Mouse (Mus musculus): ENCODE measurements at regions not wholly inside any gene's neighbourhood (a gene's known extent, or its start where the extent isn't known, plus 50 kb on each side); places are given as distances from the start of the nearest gene placed in this dataset.

GRCm38 (mm10) chr14:71118681-71119080, 519.0 kb upstream of the Fam160b2 start:
- 69% methylated on average over 7 of the region's 7 CpGs for WGBS (ENCODE audit: insufficient replicate concordance)

DNA sequence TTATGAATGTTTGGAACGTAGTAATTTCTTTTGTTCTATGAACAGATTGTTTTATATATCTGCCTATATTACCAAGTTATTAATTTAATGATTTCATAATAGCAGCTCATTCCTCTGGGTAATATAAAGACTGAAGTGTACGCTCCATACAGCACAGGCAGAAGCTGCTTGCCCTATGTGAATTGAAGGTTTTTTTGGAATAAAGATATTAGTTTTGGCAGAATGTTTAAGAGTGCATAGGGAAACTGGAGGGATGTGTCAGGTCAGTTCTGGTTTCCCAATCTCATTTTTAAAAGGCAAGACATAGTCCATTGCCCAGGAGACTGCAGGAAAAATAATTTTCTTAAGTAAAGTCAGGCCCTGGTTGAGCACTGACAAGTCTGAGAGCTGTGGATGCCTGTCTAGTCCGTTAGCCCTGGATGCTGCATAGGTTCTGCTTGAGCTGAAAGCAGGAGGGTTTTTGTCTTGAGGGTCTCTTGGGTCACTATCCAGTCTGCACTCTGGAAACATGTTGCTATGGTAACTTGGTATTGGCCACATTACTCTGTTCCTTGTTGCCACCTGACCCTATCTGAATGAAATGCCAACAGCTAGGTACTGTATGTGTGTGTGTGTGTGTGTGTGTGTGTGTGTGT, 516.3 kb upstream of the Fam160b2 start:
- Histone ChIP-seq H3K4me2 (ENCODE audit: low read depth) (no peak overlapping the region), H3K9ac (replicated peaks) (no peak overlapping the region), H3K9me3 (ENCODE audit: control insufficient read depth, low read length) (no peaks in the 10 kb centered on the region), H3K4me1 (replicated peaks; ENCODE audit: control insufficient read depth in 2 of 2, insufficient read depth in 2 of 2, low read length in 1 of 2) (no peaks in the 10 kb centered on the region), H3K36me3 (replicated peaks; ENCODE audit: control insufficient read depth, insufficient read depth, low read depth) (no peaks in the 10 kb centered on the region), H3K4me3 (ENCODE audit: insufficient read depth in 1 of 2, low read depth in 2 of 2, low read length in 2 of 2) (no peak overlapping the region), H3K27ac (no peak overlapping the region), H3K27me3 (ENCODE audit: control insufficient read depth, insufficient read depth, low read length) (no peaks in the 10 kb centered on the region)
- WGBS (ENCODE audit: insufficient replicate concordance), result 63% methylated on average over 3 of the region's 3 CpGs
- ATAC-seq (ENCODE audit: insufficient read depth) (no peak), DNase-seq (ENCODE audit: low read depth in 3 of 3, low spot score in 3 of 3) (no peak)
- TF ChIP-seq CTCF (IDR thresholded peaks at IDR 0.05; ENCODE audit: low read depth), result no peak
- no peak for TF ChIP-seq EP300 (IDR thresholded peaks at IDR 0.05; ENCODE audit: low read depth)

More at GRCm38 (mm10) chr14:71118681-71119080, 519.0 kb upstream of the Fam160b2 start:
- Histone ChIP-seq H3K27me3 (ENCODE audit: control insufficient read depth, insufficient read depth, low read length) (no peaks in the 10 kb centered on the region), H3K27ac (no peak overlapping the region), H3K4me3 (ENCODE audit: insufficient read depth in 1 of 2, low read depth in 2 of 2, low read length in 2 of 2) (no peak overlapping the region), H3K4me2 (ENCODE audit: low read depth) (no peak overlapping the region), H3K4me1 (replicated peaks; ENCODE audit: control insufficient read depth in 2 of 2, insufficient read depth in 2 of 2, low read length in 1 of 2) (no peaks in the 10 kb centered on the region), H3K9ac (replicated peaks) (no peak overlapping the region), H3K9me3 (ENCODE audit: control insufficient read depth, low read length) (no peaks in the 10 kb centered on the region), H3K36me3 (replicated peaks; ENCODE audit: control insufficient read depth, insufficient read depth, low read depth) (no peaks in the 10 kb centered on the region)
- ATAC-seq (ENCODE audit: insufficient read depth) (no peak), DNase-seq (ENCODE audit: low read depth in 3 of 3, low spot score in 3 of 3) (no peak)
- TF ChIP-seq CTCF (IDR thresholded peaks at IDR 0.05; ENCODE audit: low read depth) (no peak), EP300 (IDR thresholded peaks at IDR 0.05; ENCODE audit: low read depth) (no peak)

- no peaks in the 10 kb centered on the region for H3K27me3 ChIP-seq (ENCODE audit: control insufficient read depth, insufficient read depth, low read length)
- no peak overlapping the region for H3K4me3 ChIP-seq (ENCODE audit: insufficient read depth in 1 of 2, low read depth in 2 of 2, low read length in 2 of 2)
- no peaks in the 10 kb centered on the region for H3K9me3 ChIP-seq (ENCODE audit: control insufficient read depth, low read length)
- H3K27ac ChIP-seq, result no peak overlapping the region
- ATAC-seq (ENCODE audit: insufficient read depth) (no peak), DNase-seq (ENCODE audit: low read depth in 3 of 3, low spot score in 3 of 3) (no peak)
- no peak overlapping the region for H3K4me2 ChIP-seq (ENCODE audit: low read depth)
- H3K36me3 ChIP-seq (replicated peaks; ENCODE audit: control insufficient read depth, insufficient read depth, low read depth), result no peaks in the 10 kb centered on the region
- no peak overlapping the region for H3K9ac ChIP-seq (replicated peaks)
- WGBS (ENCODE audit: insufficient replicate concordance), result 47% methylated on average over 8 of the region's 8 CpGs
- TF ChIP-seq EP300 (IDR thresholded peaks at IDR 0.05; ENCODE audit: low read depth), result no peak
- TF ChIP-seq CTCF (IDR thresholded peaks at IDR 0.05; ENCODE audit: low read depth), result no peak
- no peaks in the 10 kb centered on the region for H3K4me1 ChIP-seq (replicated peaks; ENCODE audit: control insufficient read depth in 2 of 2, insufficient read depth in 2 of 2, low read length in 1 of 2)
Measured at GRCm38 (mm10) chr14:71115095-71115797, 515.6 kb upstream of the Fam160b2 start.

DNA sequence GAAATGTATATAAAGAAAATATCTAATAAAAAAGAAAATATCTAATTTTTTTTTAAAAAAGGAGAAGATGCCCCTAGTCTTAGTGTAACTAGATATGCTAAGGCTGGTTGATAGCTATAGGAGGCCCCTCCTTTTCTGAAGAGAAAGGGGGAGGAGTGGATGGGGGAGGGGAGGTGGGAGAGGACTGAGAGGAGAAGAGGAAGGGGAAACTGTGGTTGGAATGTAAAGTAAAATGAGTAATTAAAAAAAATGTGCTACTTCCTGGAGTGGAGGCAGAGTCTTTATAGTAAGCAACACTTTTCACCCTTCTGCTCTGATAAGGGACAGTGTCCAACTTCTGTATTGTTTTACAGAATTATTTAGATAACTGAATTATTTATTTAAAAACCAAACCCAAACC, 513.6 kb upstream of the Fam160b2 start:
- Histone ChIP-seq H3K36me3 (replicated peaks; ENCODE audit: control insufficient read depth, insufficient read depth, low read depth) (no peaks in the 10 kb centered on the region), H3K4me1 (replicated peaks; ENCODE audit: control insufficient read depth in 2 of 2, insufficient read depth in 2 of 2, low read length in 1 of 2) (no peaks in the 10 kb centered on the region), H3K4me3 (ENCODE audit: insufficient read depth in 1 of 2, low read depth in 2 of 2, low read length in 2 of 2) (no peak overlapping the region), H3K9me3 (ENCODE audit: control insufficient read depth, low read length) (no peaks in the 10 kb centered on the region), H3K27me3 (ENCODE audit: control insufficient read depth, insufficient read depth, low read length) (no peaks in the 10 kb centered on the region), H3K4me2 (ENCODE audit: low read depth) (no peak overlapping the region), H3K9ac (replicated peaks) (no peak overlapping the region), H3K27ac (no peak overlapping the region)
- ATAC-seq (ENCODE audit: insufficient read depth) (no peak), DNase-seq (ENCODE audit: low read depth in 3 of 3, low spot score in 3 of 3) (peak in 2 of 3 experiments; percentile 0 to 2)
- TF ChIP-seq CTCF (IDR thresholded peaks at IDR 0.05; ENCODE audit: low read depth) (no peak), EP300 (IDR thresholded peaks at IDR 0.05; ENCODE audit: low read depth) (no peak)

DNA sequence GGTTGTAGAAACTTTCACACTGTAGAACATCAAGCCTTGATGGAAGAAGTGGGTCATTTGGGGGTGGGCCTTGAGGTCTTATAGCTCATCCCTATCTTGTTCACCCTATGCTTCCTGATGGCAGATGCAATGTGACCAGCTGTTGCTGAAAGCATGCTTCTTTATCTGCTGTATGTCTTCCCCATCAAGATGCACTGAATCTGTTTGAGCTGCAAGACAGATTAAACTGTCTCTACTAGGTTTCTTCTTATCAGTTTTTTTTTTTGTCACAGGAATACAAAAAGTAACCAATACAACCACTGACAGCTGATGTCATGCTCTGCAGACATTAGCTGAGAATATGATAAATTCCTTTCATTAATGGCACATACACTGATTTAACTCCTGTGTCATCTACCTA, 505.0 kb upstream of the Fam160b2 start:
- Histone ChIP-seq H3K4me2 (ENCODE audit: low read depth) (no peak overlapping the region), H3K4me1 (replicated peaks; ENCODE audit: control insufficient read depth in 2 of 2, insufficient read depth in 2 of 2, low read length in 1 of 2) (no peaks in the 10 kb centered on the region), H3K27ac (no peak overlapping the region), H3K4me3 (ENCODE audit: insufficient read depth in 1 of 2, low read depth in 2 of 2, low read length in 2 of 2) (no peak overlapping the region), H3K9ac (replicated peaks) (no peak overlapping the region), H3K27me3 (ENCODE audit: control insufficient read depth, insufficient read depth, low read length) (no peaks in the 10 kb centered on the region), H3K9me3 (ENCODE audit: control insufficient read depth, low read length) (no peaks in the 10 kb centered on the region), H3K36me3 (replicated peaks; ENCODE audit: control insufficient read depth, insufficient read depth, low read depth) (no peaks in the 10 kb centered on the region)
- TF ChIP-seq EP300 (IDR thresholded peaks at IDR 0.05; ENCODE audit: low read depth), result no peak
- TF ChIP-seq CTCF (IDR thresholded peaks at IDR 0.05; ENCODE audit: low read depth), result no peak
- no peak for ATAC-seq (ENCODE audit: insufficient read depth)
- DNase-seq (ENCODE audit: low read depth in 3 of 3, low spot score in 3 of 3), result no peak
